Mouse (Mus musculus) G1E (cell line): ENCODE measurements around the gene Hspa1l.
"Not testable (repeated sequence)": the region's sequence is repeated elsewhere in the genome, so short reads cannot be mapped to it uniquely, and the experiment has no call there.

ENCODE experiments used
- CTCF ChIP-seq: IDR thresholded peaks from 2 replicates; pipeline ENCODE4 v1.5.1; 2012; ENCODE audit warnings: low read depth, low read length, inconsistent platforms, mixed read lengths
- GATA1 ChIP-seq: IDR thresholded peaks from 2 replicates; pipeline ENCODE4 v1.6.1; 2012; ENCODE audit warnings: borderline replicate concordance, low read length, inconsistent platforms, mixed read lengths
- POLR2AphosphoS5 ChIP-seq: IDR thresholded peaks from 2 replicates; pipeline ENCODE4 v1.6.1; 2012; ENCODE audit warnings: low read depth, low read length, inconsistent platforms; ENCODE audit not compliant: insufficient replicate concordance
- TAL1 ChIP-seq: conservative IDR thresholded peaks from 2 replicates; pipeline ENCODE4 v1.6.1; 2012; ENCODE audit warnings: low read depth, low read length, inconsistent platforms, mixed read lengths

DNA sequence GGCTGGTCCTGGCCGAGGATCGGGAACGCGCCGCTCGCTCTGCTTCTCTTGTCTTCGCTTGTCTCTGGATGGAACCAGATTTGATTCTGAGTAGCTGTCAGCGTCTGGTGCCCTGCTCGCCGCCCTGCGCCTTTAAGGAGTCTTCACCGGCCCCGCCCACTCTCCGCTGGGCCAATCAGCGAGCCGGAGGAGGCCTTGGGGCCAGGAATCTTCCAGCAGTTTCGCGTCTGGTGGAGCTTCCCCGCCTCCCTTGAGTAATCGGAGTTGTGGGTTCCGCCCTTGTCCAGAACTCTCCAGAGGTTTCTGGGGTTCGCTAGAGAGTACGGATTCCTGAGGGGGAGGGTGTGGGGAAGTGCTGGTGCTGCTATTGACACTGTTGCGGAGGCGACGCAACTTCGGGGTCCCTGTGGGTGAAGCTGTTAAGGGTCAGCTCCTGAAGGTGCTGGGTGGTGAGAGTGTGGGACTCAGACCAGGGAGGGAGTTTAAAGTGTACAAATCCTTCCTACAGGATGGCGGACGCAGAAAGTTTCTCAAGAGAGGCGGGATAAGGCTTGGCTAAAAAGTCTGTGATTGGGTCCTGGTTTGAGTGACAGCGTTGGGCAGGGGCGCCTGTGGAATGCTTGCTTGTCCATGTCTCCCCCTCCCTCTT is 13.2 kb upstream of the Hspa1l start, which contains the start of gene Hspa1b:
- not testable (repeated sequence) for TF ChIP-seq CTCF, GATA1, POLR2AphosphoS5, TAL1
